Mouse (Mus musculus) Patski (cell line): ENCODE measurements at regions not wholly inside any gene's neighbourhood (a gene's known extent, or its start where the extent isn't known, plus 50 kb on each side); places are given as distances from the start of the nearest gene placed in this dataset.
A peak's percentile ranks its signal among the peaks of the same experiment; 100 is the strongest.

Experiments
- ATAC-seq: fragments of 100-300 bp; one replicate; pipeline ENCODE4 v1.8.0; 2021
- CTCF ChIA-PET: fragments of 350-600 bp; sonication (Branson Sonifier 250); formaldehyde crosslinking; loops from one replicate; lab custom pipeline; 2022; ENCODE audit warnings: inconsistent platforms; lab: Charles Lee
- POLR2A ChIA-PET: fragments of 350-600 bp; sonication (Branson Sonifier 250); formaldehyde crosslinking; loops from one replicate; lab custom pipeline; 2022; ENCODE audit warnings: antibody characterized with exemption, inconsistent platforms; lab: Charles Lee
- DNase-seq: peaks from one replicate; pipeline ENCODE4 v3.0.0-alpha.2; 2011; ENCODE audit warnings: low read depth, low spot score
- H3K27me3 ChIP-seq: fragments of 371-371 bp; one replicate; pipeline ENCODE4 v1.5.1; 2021
- CTCF ChIP-seq: fragments of 100-300 bp; IDR thresholded peaks from one replicate; pipeline ENCODE4 v1.5.1; 2021
- in situ Hi-C: fragments of 300-500 bp; cut with MboI; formaldehyde crosslinking; loops from 3 replicates; pipeline ENCODE4 v1.11.1; 2018; ENCODE audit warnings: low pct_unique_long_range_greater_than_20kb, mixed read lengths

GRCm38 (mm10) chr2:139362245-139362847, 131.4 kb upstream of the Sptlc3 start:
- no peak for DNase-seq
- H3K27me3 ChIP-seq: peaks cover 4% of the 10 kb centered on the region
- ATAC-seq: no peak
- in situ Hi-C loops: loop anchor here (10.0 kb wide), 1 partner anchor 1338 kb away; no protein-coding TSS in a partner anchor
- TF ChIP-seq CTCF: no peak
- ChIA-PET CTCF (no interaction called here), POLR2A (no interaction called here)

DNA sequence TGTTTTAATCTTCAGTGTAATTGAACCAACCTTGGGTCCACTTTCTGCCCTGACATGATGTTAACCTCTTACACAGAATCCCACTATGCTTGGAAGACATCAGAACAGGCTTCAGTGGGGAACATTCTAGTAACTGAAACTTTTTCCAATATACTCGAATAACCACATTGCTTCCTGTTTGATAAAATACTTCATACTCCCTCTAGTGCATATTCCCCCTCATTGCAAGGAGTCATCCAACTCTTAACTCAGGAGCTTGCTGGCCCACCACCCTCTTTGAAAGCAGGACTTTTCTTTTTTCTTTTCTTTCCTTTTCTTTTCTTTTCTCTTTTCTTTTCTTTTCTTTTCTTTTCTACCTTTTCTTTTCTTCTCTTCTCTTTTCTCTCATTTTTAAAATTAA, 123.6 kb upstream of the Sptlc3 start:
- ATAC-seq (no peak), DNase-seq (no peak)
- in situ Hi-C loops: no loop called here
- H3K27me3 ChIP-seq: peaks cover 9% of the 10 kb centered on the region
- POLR2A ChIA-PET: no interaction called here
- CTCF ChIA-PET: interaction anchor here (1.1 kb wide), 1 partner anchor 11 kb away, joined by 3 read pairs; no protein-coding TSS in a partner anchor
- TF ChIP-seq CTCF: peak; percentile 49

DNA sequence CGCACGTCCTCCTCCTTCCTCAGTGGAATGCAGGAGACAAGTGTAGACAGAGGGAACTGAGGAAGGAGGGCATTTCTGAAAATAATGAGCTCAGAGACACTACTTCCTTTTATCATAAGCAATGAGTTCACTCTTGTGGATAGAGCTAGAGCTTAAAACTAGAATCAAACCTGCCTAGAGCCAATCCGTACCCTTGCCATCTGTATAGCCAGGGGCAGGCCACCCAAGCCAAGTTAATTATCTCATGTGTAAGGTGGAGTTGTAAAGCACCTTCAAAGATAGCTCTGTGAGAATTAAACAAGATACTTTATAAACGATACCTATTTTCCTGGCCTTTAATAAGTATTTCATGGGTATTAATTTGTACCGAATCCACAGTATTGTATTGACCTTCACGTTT, 113.4 kb upstream of the Sptlc3 start:
- CTCF ChIA-PET: interaction anchor here (1.2 to 2.1 kb wide), 2 partner anchors 13 to 199 kb away, joined by 5 to 11 read pairs; no protein-coding TSS in a partner anchor
- no peak for TF ChIP-seq CTCF
- no peak for ATAC-seq
- DNase-seq: no peak
- in situ Hi-C loops: loop anchor here (5.0 to 10.0 kb wide), 2 partner anchors 202 to 775 kb away; partner anchors contain the start of gene Gm17374
- peaks cover 6% of the 10 kb centered on the region for H3K27me3 ChIP-seq
- POLR2A ChIA-PET: no interaction called here

- CTCF ChIA-PET: interaction anchor here (0.6 to 2.1 kb wide), 6 partner anchors 11 to 203 kb away, joined by 3 to 11 read pairs (median 4); no protein-coding TSS in a partner anchor
- DNase-seq: peak; percentile 9
- peak; percentile 82 for TF ChIP-seq CTCF
- POLR2A ChIA-PET: no interaction called here
- peak; percentile 95 for ATAC-seq
- peaks cover 6% of the 10 kb centered on the region for H3K27me3 ChIP-seq
- in situ Hi-C loops: loop anchor here (5.0 to 10.0 kb wide), 2 partner anchors 201 to 773 kb away; partner anchors contain the start of gene Gm17374
Measured at GRCm38 (mm10) chr2:139381628-139382027, 112.1 kb upstream of the Sptlc3 start.

GRCm38 (mm10) chr2:139413559-139413958, 80.2 kb upstream of the Sptlc3 start:
- no peak for ATAC-seq
- TF ChIP-seq CTCF: no peak
- ChIA-PET CTCF (no interaction called here), POLR2A (no interaction called here)
- in situ Hi-C loops: no loop called here
- H3K27me3 ChIP-seq: peaks cover 4% of the 10 kb centered on the region
- no peak for DNase-seq

GRCm38 (mm10) chr2:139417506-139417905, 76.2 kb upstream of the Sptlc3 start:
- in situ Hi-C loops: no loop called here
- DNase-seq (no peak), ATAC-seq (no peak)
- H3K27me3 ChIP-seq: peaks cover 4% of the 10 kb centered on the region
- POLR2A ChIA-PET: no interaction called here
- TF ChIP-seq CTCF: no peak
- CTCF ChIA-PET: no interaction called here

DNA sequence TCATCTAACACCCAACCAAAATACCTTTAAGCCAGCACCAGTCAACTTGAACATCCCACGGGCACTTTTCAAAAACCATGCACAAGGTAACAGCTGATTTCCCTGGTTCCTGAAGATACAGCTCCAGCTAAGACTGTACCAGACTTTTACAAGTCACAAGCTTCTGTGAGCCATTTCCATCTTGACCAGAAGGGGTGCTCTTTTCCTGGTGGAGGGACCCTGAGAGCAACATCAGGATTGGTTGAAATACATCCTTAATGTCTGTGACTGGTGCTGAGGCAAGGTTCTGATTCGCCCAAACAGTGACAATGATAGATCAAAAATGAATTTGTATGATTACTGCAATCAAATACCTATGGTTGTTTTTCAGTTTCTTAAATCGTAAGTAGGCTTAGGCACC, 71.0 kb upstream of the Sptlc3 start:
- in situ Hi-C loops: no loop called here

GRCm38 (mm10) chr2:139423413-139423812, 70.3 kb upstream of the Sptlc3 start:
- DNase-seq: no peak
- in situ Hi-C loops: no loop called here

More for the DNA sequence above, 71.0 kb upstream of the Sptlc3 start:
- POLR2A ChIA-PET: no interaction called here
- no peak for DNase-seq
- no peak for ATAC-seq
- peak; percentile 25 for TF ChIP-seq CTCF
- CTCF ChIA-PET: interaction anchor here (1.5 to 1.9 kb wide), 2 partner anchors 13 to 157 kb away, joined by 4 read pairs; no protein-coding TSS in a partner anchor
- H3K27me3 ChIP-seq: no peaks in the 10 kb centered on the region

More at GRCm38 (mm10) chr2:139423413-139423812, 70.3 kb upstream of the Sptlc3 start:
- ATAC-seq: no peak
- ChIA-PET POLR2A (no interaction called here), CTCF (interaction anchor here (1.5 to 1.9 kb wide), 2 partner anchors 13 to 156 kb away, joined by 4 read pairs; no protein-coding TSS in a partner anchor)
- TF ChIP-seq CTCF: no peak
- no peaks in the 10 kb centered on the region for H3K27me3 ChIP-seq
